Mouse (Mus musculus) spleen, postnatal 36 days (tissue): ENCODE data around the gene Rpp30.

Experiments
- DNase-seq, 2 experiments: peaks; one replicate each; pipeline ENCODE4 v3.0.0; 2022; ENCODE audit warnings: low spot score in 2 of 2, mixed read lengths in 1 of 2

Rpp30 gene

GRCm38 (mm10) chr19:36083262-36084225 is at the start of gene Rpp30:
TSS of gene Rpp30 (plus strand) at chr19:36083716.
- DNase-seq: peak; percentile 86 to 87

- no peak for DNase-seq
Observed at GRCm38 (mm10) chr19:36046046-36046445, 37.5 kb upstream of the Rpp30 start.

- DNase-seq: no peak
Observed at GRCm38 (mm10) chr19:36056502-36057221, 26.9 kb upstream of the Rpp30 start.

DNA sequence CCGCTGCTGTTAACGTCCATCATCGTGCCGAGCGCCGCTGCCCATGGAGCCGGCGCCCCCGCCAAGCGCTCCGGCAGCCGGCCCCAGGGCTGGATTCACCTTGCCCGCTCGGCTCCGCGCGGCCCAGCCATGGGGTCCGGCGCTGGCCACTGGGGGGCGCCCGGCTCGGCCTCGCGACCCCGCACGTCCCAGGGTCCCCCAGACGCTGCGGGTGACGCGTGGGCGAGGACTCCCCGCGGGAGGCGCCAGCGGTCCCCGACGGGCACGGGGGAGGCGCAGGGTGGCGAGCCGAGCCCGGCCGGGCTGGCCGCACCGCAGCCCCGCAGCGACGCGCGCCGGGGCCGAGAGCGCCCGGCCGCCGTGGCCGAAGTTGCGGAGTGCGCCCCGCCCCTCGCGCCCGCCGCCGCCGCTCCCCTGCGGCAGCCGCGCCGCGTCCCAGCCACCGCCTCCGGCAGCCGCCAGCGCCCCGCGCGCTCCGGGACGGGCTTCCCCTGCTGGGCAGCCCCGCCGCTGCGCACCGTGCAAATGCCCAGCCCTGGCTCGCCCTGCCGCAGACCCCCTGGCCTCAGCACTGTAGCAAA is 26.2 kb upstream of the Rpp30 start, which contains the start of gene Htr7:
TSS of gene Htr7 (minus strand) at position 277 of the 581 bp plus-strand sequence.
- no peak for DNase-seq

GRCm38 (mm10) chr19:36062801-36063529 is 20.6 kb upstream of the Rpp30 start:
- DNase-seq: no peak

- peak; percentile 41 to 47 for DNase-seq
Observed at GRCm38 (mm10) chr19:36082606-36083261, 782 bp upstream of the Rpp30 start.

DNA sequence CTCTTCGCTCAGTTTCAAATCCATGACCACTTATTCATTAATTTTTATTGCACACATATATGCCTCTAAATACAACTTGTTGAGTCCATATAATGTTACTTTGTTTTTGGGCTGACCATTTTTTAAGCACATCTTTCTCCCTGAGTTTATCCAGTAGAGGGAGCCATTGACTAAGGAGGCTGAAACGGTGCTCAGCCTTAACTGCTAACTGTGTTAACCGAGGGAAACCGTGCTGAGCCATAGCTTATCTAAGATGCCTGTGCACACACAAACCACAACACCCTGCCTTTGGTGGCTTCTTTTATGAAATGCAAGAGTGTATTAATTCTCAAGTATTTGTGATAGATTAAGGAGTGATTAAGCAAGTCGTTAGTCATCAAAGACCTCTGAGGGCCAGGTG is 7.3 kb downstream of the Rpp30 start:
- peak in 1 of 2 experiments; percentile 2 for DNase-seq

DNA sequence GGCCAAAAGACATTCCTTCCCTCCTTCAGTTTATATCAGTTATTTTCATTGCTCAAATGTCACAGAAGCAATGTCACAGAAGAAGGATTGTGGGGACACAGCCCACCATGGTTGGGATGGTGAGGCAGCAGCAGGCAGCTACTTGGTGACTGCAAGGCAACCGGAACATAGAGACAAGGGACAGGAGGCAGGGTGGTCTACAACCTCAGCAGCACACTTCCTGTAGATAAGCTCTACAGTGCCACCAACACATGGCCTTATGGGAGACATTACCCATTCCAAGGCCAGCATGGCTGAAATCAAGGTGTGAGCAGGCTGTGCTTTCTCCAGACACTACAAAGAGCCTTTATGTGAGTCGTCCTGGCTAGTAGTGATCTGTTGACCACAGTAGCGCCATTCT is 13.7 kb downstream of the Rpp30 start:
- no peak for DNase-seq

DNA sequence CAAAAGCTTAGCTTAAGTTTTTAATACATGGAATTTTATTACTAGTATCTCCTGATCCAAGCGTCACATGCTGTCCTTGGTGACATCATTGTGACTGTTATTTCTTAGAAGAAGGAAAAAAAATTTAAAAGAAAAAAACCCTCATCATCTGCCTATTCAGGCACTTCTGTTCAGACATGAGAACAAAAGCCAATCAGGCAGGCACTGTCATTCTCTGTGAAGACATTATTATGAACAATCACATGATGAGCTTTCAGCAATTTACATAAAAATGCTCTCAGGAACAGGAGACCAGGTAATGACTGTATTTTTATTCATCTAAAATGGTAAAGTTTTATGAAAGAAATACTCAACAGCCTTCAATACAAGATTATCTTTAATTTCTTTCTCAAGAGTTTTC is 14.7 kb downstream of the Rpp30 start:
- no peak for DNase-seq

- no peak for DNase-seq
Observed at GRCm38 (mm10) chr19:36098916-36099315, 15.4 kb downstream of the Rpp30 start.

GRCm38 (mm10) chr19:36103909-36104308 is 20.4 kb downstream of the Rpp30 start:
- no peak for DNase-seq

DNA sequence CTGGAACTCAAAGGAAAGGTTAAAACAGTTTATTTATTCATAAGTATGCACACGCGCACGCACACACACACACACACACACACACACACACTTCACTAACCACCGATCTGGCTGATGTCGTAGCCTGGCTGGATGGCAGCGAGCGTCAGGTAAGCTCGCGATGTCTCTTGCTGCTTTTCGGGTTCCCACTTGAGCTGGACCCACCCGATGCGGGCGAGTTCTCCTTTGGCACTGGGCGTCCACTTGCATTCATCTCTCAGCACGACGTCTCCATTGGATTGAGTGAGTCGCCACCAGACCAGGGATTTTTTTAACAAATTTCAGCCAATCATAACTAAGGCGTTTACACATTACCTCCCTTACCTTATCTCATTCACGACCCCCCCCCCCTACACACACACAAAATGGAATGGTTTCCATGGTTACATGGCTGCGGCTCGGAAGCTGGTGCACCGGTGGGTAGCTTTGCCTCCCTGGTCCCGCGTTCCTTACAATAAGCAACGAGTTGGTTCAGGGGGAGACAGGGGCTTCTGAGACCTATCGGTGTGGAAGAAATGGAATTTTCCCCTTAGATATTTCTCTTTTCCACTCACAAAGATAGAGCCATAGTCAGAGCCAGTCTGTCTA is 25.9 kb downstream of the Rpp30 start:
- DNase-seq: no peak

DNA sequence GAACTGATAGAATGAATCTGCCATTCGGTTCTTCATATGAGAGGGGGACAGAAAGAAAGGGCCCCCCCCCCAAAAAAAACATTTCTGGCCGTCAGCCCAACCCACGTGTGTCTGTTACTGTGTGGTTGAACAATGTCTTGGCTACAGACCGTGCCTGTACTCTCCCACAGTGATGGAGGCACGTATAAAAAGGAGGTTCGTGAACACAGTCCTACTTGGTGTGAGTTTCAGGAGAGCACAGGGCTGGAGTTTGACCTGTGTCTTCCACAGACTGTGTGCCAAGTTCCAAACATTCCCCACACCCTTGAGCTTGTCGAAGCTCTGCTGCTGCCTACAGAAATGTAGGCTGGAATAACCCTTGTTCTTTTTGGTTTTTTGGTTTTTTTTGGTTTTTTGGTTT is 26.9 kb downstream of the Rpp30 start:
- DNase-seq: no peak

DNA sequence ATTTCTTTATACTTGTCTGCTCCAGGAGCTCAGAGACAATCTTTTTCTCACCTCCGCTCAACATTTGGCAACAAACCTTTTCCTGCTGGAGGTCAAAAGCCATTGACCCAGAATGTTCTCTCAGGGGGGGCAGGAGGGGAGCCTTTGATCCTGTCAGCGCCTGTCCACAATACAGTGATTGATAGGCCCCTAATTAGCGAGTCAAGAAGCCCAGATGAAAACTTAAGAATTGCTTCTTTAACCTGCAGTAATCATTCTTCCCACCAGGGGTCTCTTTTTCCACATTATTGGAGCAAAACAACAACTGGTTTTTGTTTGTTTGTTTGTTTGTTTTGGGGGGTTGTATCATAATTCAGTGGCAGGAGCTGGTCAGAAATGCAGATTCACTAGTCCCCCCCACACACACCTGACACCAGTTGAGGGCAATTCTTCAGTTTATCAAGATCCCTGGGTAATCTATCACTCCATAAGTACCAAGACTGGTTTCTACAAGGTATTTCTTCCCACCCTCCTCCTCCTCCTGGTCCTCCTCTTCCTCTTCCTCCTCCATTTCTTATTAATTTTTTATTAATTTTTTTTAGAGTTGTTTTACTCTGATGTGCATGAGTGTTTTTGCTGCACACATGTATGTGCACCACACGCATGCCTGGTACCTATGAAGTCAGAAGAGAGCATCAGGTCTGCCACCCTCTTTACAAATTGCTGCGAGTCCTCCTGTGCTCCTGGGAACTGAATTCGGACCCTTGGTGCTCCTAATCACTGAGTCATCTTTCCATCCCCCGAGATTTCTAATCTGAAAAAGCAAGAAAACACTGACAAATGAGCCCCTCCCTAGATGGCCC is 27.8 kb downstream of the Rpp30 start:
- no peak for DNase-seq

DNA sequence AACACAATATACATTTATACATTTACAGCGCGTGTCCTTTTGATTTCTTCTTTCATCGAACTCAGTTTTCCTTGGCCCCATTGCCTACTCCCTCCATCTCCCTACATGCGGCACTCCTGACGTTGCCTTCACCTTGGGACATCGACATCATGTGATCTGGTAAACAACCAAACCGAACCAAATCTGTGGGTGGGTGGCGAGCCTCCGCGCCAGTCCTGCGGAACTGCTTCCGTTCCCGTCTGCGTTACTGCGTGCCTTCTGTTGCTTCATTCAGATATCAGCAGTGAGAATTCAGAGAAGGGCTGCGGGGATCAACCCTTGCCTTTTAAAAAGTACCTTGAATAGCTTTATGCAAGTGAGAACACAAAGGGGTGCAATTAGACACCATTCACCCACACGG is 28.5 kb downstream of the Rpp30 start:
- DNase-seq: no peak

DNA sequence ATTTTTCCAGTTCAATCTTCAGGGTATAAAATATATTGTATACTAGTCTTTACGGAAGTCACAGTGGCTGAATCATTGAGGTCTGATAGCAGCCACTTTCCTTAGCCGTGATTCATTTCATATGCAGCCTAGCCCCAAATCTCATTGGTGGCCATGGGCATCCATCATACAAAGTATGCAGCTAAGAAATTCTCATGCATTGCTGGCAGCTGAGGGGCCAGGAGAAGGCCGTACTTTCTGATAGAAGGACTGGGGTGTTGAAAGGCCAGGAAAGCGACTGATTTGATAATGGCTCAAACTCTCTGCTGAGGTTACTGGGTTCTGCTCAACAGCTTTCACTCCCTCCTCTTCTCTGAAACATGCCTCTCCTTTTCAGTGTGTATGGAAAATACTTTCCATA is 32.7 kb downstream of the Rpp30 start:
- no peak for DNase-seq

DNA sequence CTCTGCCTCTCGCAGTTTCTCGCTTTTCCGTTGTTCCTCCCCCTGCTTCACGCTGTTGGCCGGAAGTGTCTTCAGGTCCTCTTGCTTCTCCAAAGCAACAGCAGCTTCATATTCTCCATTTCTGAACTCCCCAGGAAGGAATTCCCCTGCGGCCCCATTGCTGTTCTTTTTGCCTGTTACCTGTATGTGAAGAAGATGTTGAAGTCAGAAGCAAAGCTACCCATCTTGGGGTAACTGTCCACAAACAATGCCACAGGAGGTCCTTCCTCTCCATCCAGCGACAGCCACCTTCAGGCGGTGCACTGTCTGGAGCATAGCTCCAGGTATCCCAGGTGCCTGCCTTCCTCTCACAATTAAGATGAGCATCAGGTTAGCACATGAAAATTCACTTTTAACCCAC is 35.7 kb downstream of the Rpp30 start:
- DNase-seq: no peak

DNA sequence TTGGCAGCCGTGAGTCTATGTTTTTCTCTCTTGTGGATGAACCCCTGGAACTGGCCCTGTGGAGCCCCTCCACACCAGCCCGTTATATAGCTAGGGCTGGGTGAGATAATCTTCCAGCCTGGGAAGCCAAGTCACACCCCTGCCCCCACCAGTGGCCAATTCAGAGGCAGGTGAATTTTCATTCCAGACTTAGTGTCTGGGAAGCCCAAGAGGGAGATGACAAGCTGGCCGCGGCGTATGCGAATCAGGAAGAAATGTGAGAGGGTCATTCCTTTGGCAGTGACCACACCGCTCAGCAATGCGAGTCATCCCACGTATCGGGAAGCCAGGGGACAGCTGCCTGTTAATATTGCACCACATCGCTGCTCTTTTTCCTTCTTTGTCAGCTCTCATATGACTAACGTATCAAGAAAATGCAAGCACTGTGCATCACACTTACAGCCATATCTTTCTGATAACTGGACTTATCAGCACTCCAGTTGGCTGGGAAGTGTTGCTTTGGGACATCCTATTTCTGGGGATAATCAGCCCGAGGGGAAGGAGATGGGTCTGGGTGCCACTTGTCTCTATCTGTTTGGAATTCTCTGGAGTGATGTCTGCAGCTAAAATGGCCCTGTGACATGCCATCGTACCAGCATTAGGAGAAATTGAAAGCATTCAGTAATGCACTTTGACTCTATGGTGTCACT is 36.4 kb downstream of the Rpp30 start, which contains the start of gene Ankrd1:
TSS of gene Ankrd1 (minus strand) at position 317 of the 689 bp plus-strand sequence.
- no peak for DNase-seq

- no peak for DNase-seq
Observed at GRCm38 (mm10) chr19:36124203-36124602, 40.7 kb downstream of the Rpp30 start.
